8 mouse cellular contexts compared by ENCODE assay signal in the genomic region with DNA sequence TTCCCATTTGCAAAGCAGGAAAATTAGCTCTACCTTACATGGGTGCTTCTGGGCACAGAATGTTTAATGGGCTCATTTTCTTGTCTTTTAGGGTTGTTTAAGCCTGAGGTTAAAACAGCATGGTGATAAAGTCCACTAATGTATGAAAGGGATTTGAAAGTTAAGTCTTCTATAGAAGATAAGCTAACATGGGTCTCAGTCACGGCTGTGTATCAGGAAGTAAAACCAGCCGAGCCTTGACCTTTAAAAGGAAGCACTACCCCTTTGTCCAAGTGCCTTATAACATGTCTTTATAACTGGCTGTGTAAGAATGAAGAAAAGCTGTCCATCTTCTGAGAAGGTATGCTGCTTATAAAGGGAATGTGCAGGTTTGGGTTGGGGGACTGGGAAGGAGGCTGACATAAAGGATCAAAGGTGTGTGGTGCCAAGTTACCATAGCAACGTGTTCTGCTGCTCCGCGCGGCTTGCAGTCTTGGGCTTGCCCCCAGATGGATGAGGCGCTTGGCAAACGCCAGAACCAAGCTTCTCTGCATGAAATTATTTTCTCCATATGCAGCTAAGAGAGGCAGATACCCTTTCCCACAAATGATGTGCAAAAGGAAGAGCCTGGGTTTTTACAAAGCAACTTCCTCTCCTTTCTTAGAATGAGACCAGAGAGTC. TPM values are rescaled to one million over a fixed set of nuclear protein-coding genes. Genes with fewer than 3 reads are reported as not detected.
A peak's percentile ranks its signal among the peaks of the same experiment; 100 is the strongest.
DNase-seq lines count a peak whose midpoint lies in the region; ATAC-seq and TF ChIP-seq lines count a peak whose summit lies in the region.

No protein-coding gene starts in this region.

- ATAC-seq in CD4-positive, CD25-positive, alpha-beta regulatory T cell, adult 4 months, result peak; percentile 67
- no peak for ATAC-seq in heart, postnatal 0 days (ENCODE audit: insufficient read depth, low read depth)
- peak; percentile 53 for ATAC-seq in megakaryocyte, adult 5-6 weeks (ENCODE audit: poor library complexity, severe bottlenecking)
- ATAC-seq in stomach, embryonic 15.5 days (ENCODE audit: insufficient read depth, low FRiP score, low read depth), result 0 out of 2 replicates have a peak, but pooled peaks have one; percentile 14

- no peaks in the 10 kb centered on the region for H3K27me3 ChIP-seq in heart, postnatal 0 days (ENCODE audit: control insufficient read depth, insufficient read depth, low read length)
- no peaks in the 10 kb centered on the region for H3K27me3 ChIP-seq in stomach, embryonic 15.5 days (replicated peaks)

- H3K9ac ChIP-seq in heart, postnatal 0 days (replicated peaks; ENCODE audit: low read depth, low read length), result peak overlapping the region; percentile 35; the same call in 1 of the 2 replicates
- no peak overlapping the region for H3K9ac ChIP-seq in stomach, embryonic 15.5 days

- no peak for TF ChIP-seq EP300 in heart, postnatal 0 days (IDR thresholded peaks at IDR 0.05; ENCODE audit: low read depth)

- no peak for DNase-seq in heart, postnatal 0 days (ENCODE audit: low spot score)
- DNase-seq in layer of hippocampus, postnatal 36 days, result peak; percentile 57 to 64
- DNase-seq in urinary bladder, postnatal 25 days (ENCODE audit: low spot score), result no peak

- H3K4me1 ChIP-seq in bone marrow macrophage, adult 2 months (ENCODE audit: control insufficient read depth, insufficient read depth, low read length), result peaks cover 59% of the 10 kb centered on the region
- H3K4me1 ChIP-seq in embryonic fibroblast, embryonic 13.5 days (ENCODE audit: control insufficient read depth, insufficient read depth, low read length), result peaks cover 23% of the 10 kb centered on the region
- H3K4me1 ChIP-seq in heart, postnatal 0 days (ENCODE audit: control insufficient read depth, insufficient read depth), result peaks cover 25% of the 10 kb centered on the region
- peaks cover 5% of the 10 kb centered on the region; the same call in 1 of the 2 replicates for H3K4me1 ChIP-seq in stomach, embryonic 15.5 days

- H3K36me3 ChIP-seq in heart, postnatal 0 days (replicated peaks; ENCODE audit: control insufficient read depth, insufficient read depth, low read length), result no peaks in the 10 kb centered on the region
- H3K36me3 ChIP-seq in stomach, embryonic 15.5 days, result no peaks in the 10 kb centered on the region

- TF ChIP-seq CTCF in bone marrow macrophage, adult 2 months (IDR thresholded peaks at IDR 0.05; ENCODE audit: low read depth, low read length), result no peak
- no peak for TF ChIP-seq CTCF in embryonic fibroblast, embryonic 13.5 days (IDR thresholded peaks at IDR 0.05; ENCODE audit: borderline replicate concordance, insufficient read depth, low read length)
- TF ChIP-seq CTCF in heart, postnatal 0 days (IDR thresholded peaks at IDR 0.05; ENCODE audit: low read depth), result no peak

- H3K27ac ChIP-seq in bone marrow macrophage, adult 2 months (ENCODE audit: insufficient read depth, low read depth, low read length), result 0 out of 2 replicates have a peak overlapping the region, but pooled peaks have one; percentile 0
- peak overlapping the region; percentile 99 for H3K27ac ChIP-seq in embryonic fibroblast, embryonic 13.5 days (ENCODE audit: insufficient read depth, low read length)
- H3K27ac ChIP-seq in heart, postnatal 0 days (ENCODE audit: low read depth), result peak overlapping the region; percentile 91
- peak overlapping the region; percentile 77 for H3K27ac ChIP-seq in stomach, embryonic 15.5 days

- no peak overlapping the region for H3K4me3 ChIP-seq in bone marrow macrophage, adult 2 months (ENCODE audit: insufficient read depth, low read length)
- no peak overlapping the region for H3K4me3 ChIP-seq in embryonic fibroblast, embryonic 13.5 days (ENCODE audit: insufficient read depth, low read length)
- H3K4me3 ChIP-seq in heart, postnatal 0 days (ENCODE audit: low read depth, low read length), result peak overlapping the region; percentile 17; the same call in 1 of the 2 replicates
- no peak overlapping the region for H3K4me3 ChIP-seq in stomach, embryonic 15.5 days (replicated peaks)

- no peak for TF ChIP-seq POLR2A in bone marrow macrophage, adult 2 months (IDR thresholded peaks at IDR 0.05; ENCODE audit: borderline replicate concordance, low read depth, low read length)
- TF ChIP-seq POLR2A in embryonic fibroblast, embryonic 13.5 days (IDR thresholded peaks at IDR 0.05; ENCODE audit: low read depth, low read length), result no peak

- 27% methylated on average over 8 of the region's 8 CpGs for WGBS in heart, postnatal 0 days
- 9% methylated on average over 8 of the region's 8 CpGs for WGBS in stomach, embryonic 15.5 days

- peak overlapping the region; percentile 37 for H3K4me2 ChIP-seq in heart, postnatal 0 days (ENCODE audit: low read depth, low read length)
- H3K4me2 ChIP-seq in stomach, embryonic 15.5 days, result peak overlapping the region; percentile 3; the same call in 1 of the 2 replicates

- no peaks in the 10 kb centered on the region for H3K9me3 ChIP-seq in heart, postnatal 0 days (replicated peaks; ENCODE audit: control insufficient read depth, low read length)
- H3K9me3 ChIP-seq in stomach, embryonic 15.5 days, result no peaks in the 10 kb centered on the region

RNA-seq across cellular contexts. Expression of a gene that starts 48.2 kb away (rescaled TPM):
- 10 to 100 TPM; 57.3 to 62.9 TPM for polyA plus RNA-seq in CD4-positive, CD25-positive, alpha-beta regulatory T cell, adult 4 months (2017; shearing (Covaris generic))
- polyA plus RNA-seq in bone marrow macrophage, adult 2 months (2012; ENCODE audit: insufficient read depth, insufficient read length, missing spikeins), result 71.9 and 74.8 TPM in 2 replicates
- polyA plus RNA-seq in embryonic fibroblast, embryonic 13.5 days (2011; ENCODE audit: insufficient read length, low read depth, missing spikeins), result 106 and 119 TPM in 2 replicates
- 16.5 and 38.1 TPM in 2 replicates for total RNA-seq in heart, postnatal 0 days (2014; rRNA removed; ENCODE audit: low replicate concordance)
- 26.7 and 27.9 TPM in 2 replicates for polyA plus RNA-seq in heart, postnatal 0 days (2015; fragmentation: Nextera tagmentation; extraction: Ambion mirVana)
- total RNA-seq in layer of hippocampus, postnatal 36 days (2021), result 10 to 100 TPM; 39.6 to 41.3 TPM
- 126 and 156 TPM in 2 replicates for total RNA-seq in megakaryocyte, adult 5-6 weeks (2015)
- 114 and 124 TPM in 2 replicates for total RNA-seq in megakaryocyte, adult 5-6 weeks (2017)
- 68.5 and 71.8 TPM in 2 replicates for polyA plus RNA-seq in stomach, embryonic 15.5 days (2015; fragmentation: Nextera tagmentation; extraction: Ambion mirVana)

Comparison
In these comparisons a context has a peak if more than half of its experiments do, and no peak if none do; other contexts are left out.
1. H3K27ac ChIP-seq: peak in every context shown above with its lines; median percentile 99 in embryonic fibroblast, embryonic 13.5 days; 91 in heart, postnatal 0 days; 77 in stomach, embryonic 15.5 days; 0 in bone marrow macrophage, adult 2 months.
2. DNase-seq: peak in layer of hippocampus, postnatal 36 days (2 of 2); none in heart, postnatal 0 days (single experiment) and urinary bladder, postnatal 25 days (single experiment).